Mouse (Mus musculus): ENCODE measurements around the gene Antxrl.

GRCm38 (mm10) chr14:34041241-34041640 is 11.3 kb upstream of the Antxrl start:
- TF ChIP-seq CTCF (IDR thresholded peaks at IDR 0.05; ENCODE audit: low read depth, low read length) (no peak), POLR2A (IDR thresholded peaks at IDR 0.05; ENCODE audit: borderline replicate concordance, low read depth, low read length) (no peak)
